Mouse (Mus musculus): Measurements from ENCODE around the gene Plppr4.

The Plppr4 gene

DNA sequence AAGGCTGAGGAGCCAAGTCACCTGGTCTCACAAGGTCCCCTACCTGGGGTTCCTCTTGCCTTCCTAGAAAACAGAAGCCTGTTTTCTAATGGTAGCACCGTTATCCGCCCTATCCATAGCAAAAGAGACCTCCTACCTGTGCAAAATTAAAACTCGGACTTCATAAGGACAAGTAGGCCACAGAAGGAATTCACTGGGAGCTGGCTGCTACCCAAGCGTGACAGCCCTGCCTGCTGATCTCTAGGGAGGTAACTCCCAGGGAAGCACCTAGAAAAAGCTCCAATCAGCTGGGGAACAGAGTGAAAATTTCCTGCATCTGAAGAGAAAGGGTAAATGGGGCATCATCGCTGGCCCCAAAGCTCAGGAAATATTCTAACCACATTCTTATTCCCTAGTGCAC is at the start of gene Plppr4:
Plppr4 (minus strand) TSS at position 349 of the 400 bp plus-strand sequence.
- DNase-seq (ENCODE audit: low read depth), result no peak

DNA sequence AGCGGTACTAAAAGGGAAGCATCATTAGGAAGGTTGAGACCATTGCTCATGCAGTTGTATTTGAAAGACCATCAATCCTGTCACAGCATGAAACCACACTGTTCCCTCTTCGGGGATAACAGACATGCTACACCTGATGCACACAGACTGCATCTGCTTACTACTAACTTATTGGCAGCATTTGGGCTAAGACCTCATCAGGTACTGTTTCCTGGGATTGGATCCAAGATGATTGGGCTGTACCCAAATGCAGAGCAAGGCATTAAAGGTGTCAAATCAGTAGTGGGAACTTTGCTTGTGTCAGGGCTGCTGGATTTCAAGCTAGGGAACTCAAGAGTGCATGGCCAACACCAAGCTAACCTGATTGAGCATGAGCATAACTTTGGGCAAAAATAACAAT is 45.1 kb upstream of the Plppr4 start:
- DNase-seq (ENCODE audit: low read depth), result no peak

DNA sequence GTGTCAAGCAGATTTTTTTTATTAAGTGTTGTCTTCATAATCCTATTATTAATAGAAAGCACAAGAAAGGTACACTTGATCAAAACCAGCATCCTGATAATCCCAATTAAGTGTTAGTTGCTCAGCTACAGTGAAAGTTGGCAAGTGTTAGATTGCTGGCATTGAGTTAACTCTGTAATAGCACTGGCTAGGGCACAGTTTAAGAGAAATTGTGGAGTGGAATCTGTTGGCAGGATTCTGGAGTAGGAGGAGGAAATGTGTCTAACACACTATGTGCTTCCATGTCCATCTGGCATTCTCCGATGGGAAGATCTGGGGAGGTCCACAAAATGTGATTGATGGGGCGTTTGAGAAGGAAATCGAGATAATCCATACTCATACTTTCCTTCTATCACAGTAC is 43.1 kb upstream of the Plppr4 start:
- DNase-seq (ENCODE audit: low read depth), result no peak

DNA sequence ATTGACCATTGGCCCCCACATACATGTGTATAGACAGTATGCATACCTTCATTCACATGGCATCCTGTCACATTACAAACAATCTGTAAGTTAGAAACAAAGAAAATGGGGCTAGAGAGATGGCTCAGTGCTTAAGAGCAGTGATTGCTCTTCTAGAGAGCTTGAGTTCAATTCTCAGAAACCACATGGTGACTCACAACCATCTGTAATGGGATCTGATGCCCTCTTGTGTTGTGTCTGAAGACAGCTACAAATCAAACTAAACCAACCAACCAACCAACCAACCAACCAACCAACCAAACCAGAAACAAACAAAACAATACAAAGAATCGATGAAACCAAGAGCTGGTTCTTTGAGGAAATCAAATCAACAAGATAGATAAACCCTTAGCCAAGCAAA is 5.4 kb upstream of the Plppr4 start:
- DNase-seq (ENCODE audit: low read depth), result no peak

DNA sequence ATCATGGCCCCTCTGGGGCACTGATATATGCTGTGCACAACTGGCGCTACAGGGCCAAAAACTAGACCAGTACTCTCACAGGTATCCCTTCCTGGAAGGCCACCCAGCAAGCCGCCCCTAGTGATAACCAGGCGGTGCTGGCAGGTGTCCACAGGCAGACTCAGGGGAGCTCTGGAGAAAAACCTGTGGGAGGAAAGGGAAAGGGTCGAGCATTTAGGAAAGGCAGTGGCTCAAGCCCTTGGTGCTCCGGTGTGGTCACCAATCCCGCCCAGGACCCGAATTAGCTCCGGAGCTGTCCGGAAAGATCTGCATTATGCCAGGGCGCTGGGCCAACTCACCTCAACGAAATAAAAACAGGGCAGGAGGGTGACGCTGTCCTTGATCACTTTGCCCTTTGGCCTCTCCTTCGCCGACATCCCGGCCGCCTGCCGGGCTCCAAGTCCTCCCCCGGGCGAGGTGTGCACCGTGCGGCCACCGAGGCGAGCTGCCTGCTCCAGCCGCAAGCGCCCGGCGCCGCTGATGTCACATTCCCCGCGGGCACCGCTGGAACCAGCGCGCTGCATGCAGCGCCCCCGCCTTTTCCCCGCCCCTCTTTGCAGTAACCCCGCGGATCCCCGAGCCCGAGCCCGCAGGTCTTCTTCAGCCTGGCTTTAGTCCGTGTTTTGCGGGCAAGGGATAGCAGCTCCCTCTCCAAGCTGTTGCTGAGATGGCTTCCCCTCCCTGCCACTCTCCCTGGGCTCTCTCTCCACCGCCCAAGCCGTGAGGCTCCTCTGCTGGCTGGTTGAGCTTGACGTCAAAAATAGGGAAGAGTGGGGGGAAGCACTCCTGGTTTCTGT is 772 bp downstream of the Plppr4 start:
- no peak for DNase-seq (ENCODE audit: low read depth)

DNA sequence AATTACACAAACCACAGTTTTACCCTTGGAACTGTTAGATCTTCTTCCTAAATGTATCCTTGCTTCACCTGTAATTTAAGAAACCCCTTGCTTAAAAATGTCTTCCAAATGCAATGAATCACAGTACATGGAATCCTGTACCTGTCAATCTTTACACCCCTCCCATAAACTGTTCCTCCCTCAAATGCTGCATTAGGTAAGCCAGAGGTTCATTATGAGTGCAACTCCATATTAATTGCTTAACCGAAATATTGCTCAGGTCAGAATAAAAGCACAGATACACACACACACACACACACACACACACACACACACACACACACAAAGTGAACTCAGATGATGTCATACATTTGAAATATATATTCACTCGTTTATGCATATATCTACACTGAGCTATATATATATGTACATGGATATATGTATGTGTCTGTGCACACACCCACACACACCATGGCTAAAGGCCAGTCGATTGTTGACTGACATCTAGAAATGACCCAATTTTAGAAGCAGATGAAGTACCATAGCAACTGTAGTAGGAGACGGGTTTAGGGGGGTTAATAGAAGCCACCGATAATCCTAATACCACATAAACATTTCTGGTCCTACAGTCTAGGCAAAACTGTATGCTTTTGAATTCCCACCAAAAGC is 1.6 kb downstream of the Plppr4 start:
- DNase-seq (ENCODE audit: low read depth), result no peak

DNA sequence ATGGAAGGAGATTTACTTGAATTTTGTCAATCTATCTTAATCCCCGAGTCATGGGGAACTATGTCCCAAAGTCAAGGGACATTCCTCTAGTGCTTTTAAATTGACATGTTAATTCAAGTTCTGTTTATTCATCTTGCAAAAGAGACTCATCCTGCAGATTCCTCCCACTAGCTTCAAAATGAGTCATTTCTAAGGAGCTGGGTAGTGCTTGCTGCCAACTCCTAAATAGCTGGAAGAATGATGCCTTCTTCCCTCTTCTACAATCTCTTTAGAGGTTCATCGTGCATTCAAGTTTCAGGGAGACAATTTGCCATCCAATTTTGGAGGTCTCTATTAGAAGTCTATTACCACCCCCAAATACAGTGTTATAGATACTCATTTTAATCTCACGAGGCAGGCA is 3.3 kb downstream of the Plppr4 start:
- DNase-seq (ENCODE audit: low read depth), result no peak

DNA sequence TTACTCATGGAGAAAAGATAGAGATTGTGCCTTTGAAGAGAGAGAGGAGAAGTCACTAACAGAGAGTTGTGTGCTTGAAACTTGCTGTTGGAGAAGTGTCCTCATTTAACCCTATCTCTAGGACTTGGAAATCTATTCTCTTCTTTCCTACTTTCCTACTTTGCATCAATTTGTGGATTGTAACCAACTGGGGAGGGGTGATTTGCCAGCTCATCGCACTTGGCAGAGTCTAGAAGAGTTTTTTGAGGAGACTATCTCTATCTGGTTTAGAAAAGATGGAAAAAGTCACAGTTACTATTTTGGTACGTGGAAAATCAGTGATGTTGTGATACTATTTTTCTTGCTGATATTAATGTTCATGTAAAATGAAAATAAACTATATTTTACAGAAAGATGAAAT is 6.7 kb downstream of the Plppr4 start:
- no peak for DNase-seq (ENCODE audit: low read depth)

DNA sequence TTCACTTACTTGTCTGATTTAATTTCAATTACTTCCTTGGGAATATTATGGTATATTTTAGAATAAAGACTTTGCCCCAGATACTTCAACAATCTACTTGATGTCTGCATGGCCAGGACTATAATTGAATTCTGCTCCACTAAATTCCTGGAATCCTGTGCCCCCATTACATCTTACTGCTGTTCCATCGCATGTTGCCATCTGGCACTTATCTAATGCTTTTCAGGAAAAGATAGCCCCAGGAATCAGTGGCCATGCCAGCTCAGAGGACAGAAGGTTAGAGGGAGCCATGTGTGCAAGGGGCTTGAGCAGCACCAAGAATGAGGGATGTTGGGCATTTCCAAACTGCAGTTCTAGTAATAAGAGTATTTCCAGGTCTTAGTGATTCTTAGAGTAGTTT is 14.3 kb downstream of the Plppr4 start:
- no peak for DNase-seq (ENCODE audit: low read depth)

DNA sequence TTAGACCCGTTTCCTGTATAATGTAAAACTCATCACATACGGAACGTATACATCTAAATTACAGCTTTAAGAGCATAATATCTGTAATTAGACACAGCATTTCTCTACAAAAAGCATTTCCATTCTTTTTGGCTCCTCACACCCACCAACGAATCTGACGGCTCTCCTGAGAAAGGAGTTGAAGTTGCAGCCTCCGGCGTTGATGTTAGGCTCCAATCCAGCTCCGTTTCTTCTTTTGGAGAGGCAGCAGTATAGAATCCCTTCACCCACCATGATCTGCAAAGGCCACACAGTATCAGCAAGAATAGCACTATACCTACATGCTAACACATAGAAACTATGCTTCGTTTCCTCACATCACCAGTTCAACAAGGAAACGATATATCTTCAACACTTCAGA is 29.2 kb downstream of the Plppr4 start:
- no peak for DNase-seq (ENCODE audit: low read depth)

DNA sequence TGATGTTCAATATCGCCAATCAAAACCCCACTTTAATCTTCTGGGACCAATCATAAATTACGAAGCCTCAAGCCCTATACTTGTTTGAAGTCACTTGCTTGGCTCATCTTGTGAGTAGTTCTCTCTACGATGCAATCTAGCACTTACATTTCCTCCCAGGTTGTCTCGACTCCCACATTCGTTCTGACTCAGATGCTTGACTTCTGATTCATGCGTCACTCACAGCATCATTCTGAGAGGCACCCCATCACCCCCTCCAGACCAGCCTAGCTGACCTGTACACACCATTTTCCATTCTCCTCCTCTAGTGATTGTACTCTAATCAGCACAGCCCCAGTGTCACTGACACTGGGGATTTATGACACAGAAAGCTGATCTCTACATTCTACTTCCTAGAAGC is 31.2 kb downstream of the Plppr4 start:
- no peak for DNase-seq (ENCODE audit: low read depth)

DNA sequence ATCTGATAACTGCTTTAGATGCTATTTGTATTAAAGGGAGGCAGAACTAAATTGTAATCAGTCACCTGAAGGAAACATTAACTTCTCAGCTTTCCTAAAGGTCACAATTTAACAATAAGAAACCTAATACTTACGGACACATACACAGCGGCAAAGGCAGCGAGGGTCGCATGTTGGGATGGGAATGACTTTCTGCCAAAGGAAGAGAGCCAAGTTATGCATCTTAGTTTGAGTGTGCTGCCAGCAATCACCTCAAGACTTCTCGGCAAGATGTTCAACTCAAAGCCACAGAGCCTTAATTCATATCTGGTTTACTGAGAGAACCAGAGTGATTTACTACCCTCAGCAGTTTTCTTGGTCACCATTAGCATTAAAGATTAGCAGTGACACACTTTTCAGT is 34.1 kb downstream of the Plppr4 start:
- no peak for DNase-seq (ENCODE audit: low read depth)

DNA sequence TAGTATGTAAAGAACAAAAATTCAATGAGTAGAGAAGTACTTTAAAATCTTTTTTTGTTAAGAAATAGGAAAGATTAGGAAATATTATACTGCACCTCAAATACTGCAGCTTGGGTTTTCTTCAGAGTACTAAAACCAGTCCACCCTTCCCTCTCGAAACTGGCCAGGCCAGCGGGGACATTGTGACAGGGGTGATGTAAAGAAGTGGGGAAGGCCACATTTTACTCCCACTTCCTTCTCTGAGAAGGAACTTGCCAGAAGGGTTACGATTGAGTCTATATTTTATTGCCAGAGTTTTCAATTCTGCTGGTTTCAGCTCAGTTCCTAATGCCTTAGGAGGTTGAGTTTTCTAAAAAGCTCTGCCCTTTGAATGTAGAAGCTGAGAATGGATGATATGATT is 41.0 kb downstream of the Plppr4 start:
- no peak for DNase-seq (ENCODE audit: low read depth)

DNA sequence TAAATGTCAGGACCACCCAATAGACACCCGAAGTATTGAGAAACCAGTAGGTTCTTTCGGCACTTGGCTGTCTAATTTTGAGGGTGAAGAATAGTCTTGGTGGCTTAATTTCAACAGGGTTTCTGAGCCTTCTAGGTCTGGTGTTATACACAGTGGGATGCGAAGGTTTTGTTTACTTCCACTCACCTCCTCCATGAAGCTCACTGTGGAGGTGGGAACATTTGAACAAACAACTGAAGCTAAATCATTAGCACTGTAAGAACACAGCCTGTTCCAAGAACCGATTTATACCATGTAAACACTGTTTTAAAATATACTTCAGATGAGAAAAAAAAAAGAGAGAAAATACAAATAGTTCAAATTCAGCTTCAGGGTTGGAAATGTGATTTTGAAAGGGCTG is 47.3 kb downstream of the Plppr4 start:
- no peak for DNase-seq (ENCODE audit: low read depth)

DNA sequence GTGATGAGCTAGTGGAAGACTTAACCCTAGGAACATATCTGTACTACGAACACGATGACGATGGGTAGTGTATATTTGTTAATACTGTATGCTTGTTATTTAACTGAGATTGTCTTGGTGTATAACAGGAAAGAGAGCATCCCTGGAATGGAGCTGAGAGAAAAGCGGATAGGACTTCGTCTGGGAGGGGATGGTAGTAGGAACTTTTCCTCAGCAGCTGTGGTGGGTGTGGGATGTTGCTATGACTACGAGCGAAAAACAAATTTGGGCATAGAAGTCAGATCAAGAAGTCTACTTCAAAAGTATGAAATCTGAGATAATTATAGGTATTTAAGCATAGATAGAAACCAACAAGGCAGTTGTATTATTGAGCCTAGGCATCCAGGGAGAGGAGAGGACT is 48.6 kb downstream of the Plppr4 start:
- DNase-seq (ENCODE audit: low read depth), result no peak

DNA sequence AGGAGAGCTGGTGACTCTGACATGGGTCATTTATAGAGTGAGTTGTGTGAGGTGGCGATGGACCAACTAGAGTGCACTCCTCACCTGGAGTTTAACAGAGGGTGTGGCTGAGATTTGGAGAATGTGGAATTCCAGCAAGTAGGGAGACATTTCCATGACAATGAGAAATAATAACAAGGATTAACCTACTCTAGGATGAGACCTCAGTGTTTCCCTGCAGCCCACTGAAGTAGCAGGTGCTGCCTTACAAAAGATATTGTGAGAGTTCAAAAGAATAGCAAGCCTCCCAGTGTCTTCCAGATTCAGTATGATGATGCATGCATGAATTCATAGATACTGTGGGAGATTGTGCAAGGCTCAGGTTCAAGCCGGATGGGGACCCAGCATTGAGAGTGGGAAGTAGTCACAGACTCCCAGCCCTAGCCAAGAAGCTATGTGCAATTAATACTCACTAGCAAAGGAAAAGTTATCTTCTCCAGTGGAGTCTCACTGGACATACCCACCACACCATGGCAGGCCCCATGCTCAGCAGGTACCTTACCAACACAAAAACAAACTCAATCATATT is 49.8 kb downstream of the Plppr4 start:
- DNase-seq (ENCODE audit: low read depth), result no peak

DNA sequence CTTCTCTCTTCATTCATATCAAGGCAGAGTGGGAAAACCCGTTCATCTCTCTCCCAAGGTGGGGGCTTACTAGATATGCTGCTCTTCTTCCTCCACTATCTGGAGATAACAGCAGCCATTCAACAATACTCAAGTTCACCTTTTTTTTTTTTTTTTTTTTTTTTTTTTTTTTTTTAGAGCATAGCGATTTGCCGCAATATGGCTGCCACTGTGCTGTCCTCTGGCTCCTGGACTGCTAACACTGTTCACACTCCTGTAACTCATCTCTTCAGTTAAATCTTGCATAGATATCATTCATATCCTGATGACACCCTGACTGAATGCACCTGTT is 51.1 kb downstream of the Plppr4 start:
- DNase-seq (ENCODE audit: low read depth), result no peak

DNA sequence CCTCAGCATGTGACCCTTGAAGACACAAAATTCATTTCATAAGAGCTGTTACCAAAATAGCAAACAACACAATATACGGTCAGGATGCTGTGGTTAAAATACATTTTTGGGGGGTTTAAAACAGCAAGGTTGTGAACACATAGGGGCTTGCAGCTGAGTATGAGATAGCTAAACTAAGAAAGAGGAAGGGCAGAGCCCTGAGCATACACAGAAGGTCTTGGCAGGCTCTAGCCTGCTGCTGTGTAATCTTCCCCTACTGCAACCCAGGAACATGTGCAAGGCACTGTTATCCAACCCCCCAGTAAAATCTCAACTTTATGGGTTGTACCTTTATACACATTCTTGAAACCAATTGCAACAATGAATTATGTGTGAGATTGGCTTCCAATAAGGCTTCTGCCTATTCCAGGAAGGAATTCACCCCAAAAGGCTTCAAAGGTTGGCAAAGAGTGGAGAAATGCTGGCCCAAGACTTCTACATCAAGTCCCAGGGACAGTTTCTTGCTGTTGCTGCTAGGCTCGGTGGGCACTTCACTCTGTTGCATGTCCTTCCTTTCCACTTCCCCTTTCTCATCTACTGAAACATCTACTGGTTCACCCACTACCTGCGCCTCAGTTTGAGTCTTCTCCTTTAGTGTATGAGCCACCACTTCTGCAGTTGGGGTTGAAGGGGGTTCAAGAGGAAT is 51.6 kb downstream of the Plppr4 start:
- DNase-seq (ENCODE audit: low read depth), result no peak

DNA sequence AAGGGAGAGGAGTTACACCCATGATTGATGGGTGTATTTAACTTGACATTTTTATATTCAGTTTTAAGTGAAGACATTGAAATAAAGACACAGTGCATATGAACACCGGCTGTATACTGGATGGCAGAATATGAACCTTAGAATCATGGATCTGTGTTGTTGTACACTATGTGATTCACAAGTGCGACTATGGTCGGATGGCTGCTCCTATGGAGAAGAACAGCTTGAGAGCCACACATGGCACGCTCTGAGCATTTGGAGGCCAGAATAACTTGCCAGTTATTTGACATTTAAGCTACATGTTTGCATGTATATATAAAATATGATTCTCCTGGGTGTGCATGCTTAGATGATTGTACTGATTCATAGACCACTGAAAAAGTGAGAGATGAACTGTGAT is 53.1 kb downstream of the Plppr4 start:
- no peak for DNase-seq (ENCODE audit: low read depth)

DNA sequence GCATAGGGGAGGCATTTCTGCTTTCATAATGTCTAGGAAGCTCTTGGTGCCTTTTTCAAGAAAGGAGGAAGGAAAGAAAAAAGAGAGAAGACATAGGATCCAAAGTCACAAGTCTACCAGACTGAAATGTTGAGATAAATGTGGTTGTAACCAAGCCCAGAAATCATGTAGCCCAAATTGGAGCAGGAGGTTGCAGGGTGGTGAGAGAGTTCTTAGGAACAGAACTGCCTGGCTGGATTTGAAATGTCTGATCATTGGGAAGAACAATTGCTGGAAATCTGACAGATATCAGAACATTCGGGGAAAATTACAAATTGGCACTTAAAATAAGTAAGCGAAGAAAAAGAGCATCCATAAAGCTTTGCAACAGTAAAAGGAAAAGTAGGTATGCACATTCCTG is 56.6 kb downstream of the Plppr4 start:
- no peak for DNase-seq (ENCODE audit: low read depth)

DNA sequence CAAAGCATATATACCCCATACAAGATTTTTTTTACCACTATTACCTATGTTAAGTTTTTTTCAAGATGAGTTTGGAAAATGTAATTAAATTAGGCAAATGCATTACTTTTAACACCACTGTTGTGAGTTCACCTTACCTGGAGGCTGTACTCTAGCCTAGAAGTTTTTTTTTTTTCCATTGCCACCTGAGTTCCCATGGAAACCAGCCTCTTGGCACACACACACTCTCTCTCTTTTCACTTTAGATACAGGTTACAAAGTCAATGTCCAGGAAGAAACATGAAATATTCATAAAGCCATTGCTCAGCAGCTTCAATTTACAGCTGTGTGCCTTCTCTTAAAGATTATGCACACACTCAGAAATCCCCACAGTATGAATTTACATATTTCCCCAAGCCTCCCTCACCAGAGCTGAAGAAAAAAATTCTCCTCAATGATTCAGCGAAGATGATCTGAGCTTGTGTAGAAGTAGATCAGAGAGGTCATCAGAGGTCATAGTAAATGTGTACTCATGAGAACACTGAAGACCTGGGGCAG is 59.9 kb downstream of the Plppr4 start:
- DNase-seq (ENCODE audit: low read depth), result no peak

DNA sequence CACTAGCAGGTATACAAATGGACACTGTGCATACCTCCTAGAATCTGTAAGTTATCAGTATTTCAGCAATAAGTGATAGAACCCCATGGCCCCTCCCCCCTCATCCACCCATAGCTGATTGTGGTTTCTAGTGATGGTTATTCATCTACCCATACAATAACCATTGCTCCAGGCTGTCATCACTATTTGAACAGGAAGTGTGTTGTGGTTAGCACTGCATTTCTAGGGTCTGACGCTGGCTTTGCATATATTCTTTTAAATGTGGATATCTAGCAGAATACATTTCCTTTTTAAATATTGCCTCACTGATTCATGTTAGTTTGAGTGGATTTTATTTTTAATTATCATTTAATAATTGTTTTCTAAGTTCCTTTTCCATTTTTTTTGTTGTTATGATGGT is 62.9 kb downstream of the Plppr4 start:
- DNase-seq (ENCODE audit: low read depth), result no peak
